In the genomic region with DNA sequence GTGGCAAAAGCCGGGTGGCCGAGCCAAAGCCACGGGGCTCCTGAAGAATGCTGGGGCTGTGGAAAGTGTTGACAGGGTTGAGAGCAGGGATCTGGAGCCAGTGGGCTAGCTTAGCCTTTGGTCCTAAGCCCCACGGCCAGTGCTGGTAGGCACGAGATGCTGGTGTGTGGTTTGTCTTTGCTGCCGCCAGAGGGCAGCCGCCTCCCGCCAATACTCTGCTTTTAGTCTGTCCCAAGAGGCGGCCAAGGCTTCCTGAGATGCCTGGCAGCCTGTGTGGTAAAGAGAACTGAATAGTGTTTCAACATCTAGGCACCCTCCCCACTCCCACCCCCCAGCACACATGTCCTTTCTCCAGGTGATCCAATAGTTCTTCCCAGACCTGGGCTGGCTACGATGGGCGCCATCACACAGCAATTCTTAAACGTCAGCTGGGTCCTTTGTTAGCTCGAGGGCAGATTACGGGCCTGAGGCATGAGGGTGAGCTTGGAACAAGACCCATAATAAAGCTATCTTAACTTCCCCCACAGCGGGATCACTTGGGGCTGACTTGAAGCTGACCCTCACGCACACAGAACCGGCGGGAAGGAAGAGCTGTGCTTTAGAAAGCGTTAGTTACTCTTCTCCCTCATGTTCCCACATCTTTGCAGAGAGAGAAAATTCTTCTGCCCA, we compare ENCODE assay signal across 8 mouse cellular contexts. TPM values are rescaled to one million over a fixed set of nuclear protein-coding genes. Genes with fewer than 3 reads are reported as not detected.
A peak's percentile ranks its signal among the peaks of the same experiment; 100 is the strongest.
DNase-seq lines count a peak whose midpoint lies in the region; ATAC-seq and TF ChIP-seq lines count a peak whose summit lies in the region.

No protein-coding gene starts in this region.

- H3K4me3 ChIP-seq in hindbrain, embryonic 15.5 days, result no peak overlapping the region
- H3K4me3 ChIP-seq in left cerebral cortex, adult 2 months, result no peak overlapping the region
- no peak overlapping the region for H3K4me3 ChIP-seq in midbrain, embryonic 10.5 days

- no peak overlapping the region for H3K9ac ChIP-seq in hindbrain, embryonic 15.5 days

- no peak overlapping the region for H3K4me2 ChIP-seq in hindbrain, embryonic 15.5 days

- WGBS in hindbrain, embryonic 15.5 days, result 21% methylated on average over 19 of the region's 19 CpGs
- 27% methylated on average over 19 of the region's 19 CpGs for WGBS in midbrain, embryonic 10.5 days

- no peaks in the 10 kb centered on the region for H3K9me3 ChIP-seq in hindbrain, embryonic 15.5 days
- H3K9me3 ChIP-seq in midbrain, embryonic 10.5 days (replicated peaks), result no peaks in the 10 kb centered on the region

- peak; percentile 80 for ATAC-seq in hindbrain, embryonic 15.5 days (ENCODE audit: low FRiP score, low read depth)

- H3K27me3 ChIP-seq in hindbrain, embryonic 15.5 days, result peaks cover 10% of the 10 kb centered on the region
- peaks cover 38% of the 10 kb centered on the region for H3K27me3 ChIP-seq in midbrain, embryonic 10.5 days (ENCODE audit: low read depth, poor library complexity, severe bottlenecking)

- intact Hi-C loops in left cerebral cortex, adult 2 months (cut with DNase I), result loop anchor here (1.0 to 2.0 kb wide), 2 partner anchors 166 to 242 kb away; partner anchors contain the start of genes Islr and Islr2

- no peaks in the 10 kb centered on the region for H3K36me3 ChIP-seq in hindbrain, embryonic 15.5 days
- no peaks in the 10 kb centered on the region for H3K36me3 ChIP-seq in midbrain, embryonic 10.5 days

- no peak overlapping the region for H3K27ac ChIP-seq in hindbrain, embryonic 15.5 days (replicated peaks)
- H3K27ac ChIP-seq in left cerebral cortex, adult 2 months, result no peak overlapping the region
- peak overlapping the region; percentile 58; the same call in 1 of the 2 replicates for H3K27ac ChIP-seq in midbrain, embryonic 10.5 days (replicated peaks)

- TF ChIP-seq CTCF in left cerebral cortex, adult 2 months (IDR thresholded peaks at IDR 0.05), result peak; percentile 97

- DNase-seq in R1 (ENCODE audit: low read depth, low spot score), result peak; percentile 80
- DNase-seq in cerebellum, postnatal 10 days, result peak; percentile 90
- peak; percentile 29 to 88 for DNase-seq in frontal cortex, adult 2 months (ENCODE audit: extremely low spot score in 1 of 2, low spot score in 1 of 2)
- peak; percentile 78 to 81 for DNase-seq in left cerebral cortex, adult 2 months (ENCODE audit: extremely low spot score in 1 of 2, low spot score in 2 of 2)
- DNase-seq in midbrain, embryonic 10.5 days (ENCODE audit: low spot score), result peak; percentile 82
- peak; percentile 64 to 71 for DNase-seq in right cerebral cortex, postnatal 36 days (ENCODE audit: low spot score in 2 of 2)
- DNase-seq in urinary bladder, postnatal 36 days (ENCODE audit: low spot score in 2 of 2), result peak; percentile 56 to 72

- peaks cover 36% of the 10 kb centered on the region for H3K4me1 ChIP-seq in hindbrain, embryonic 15.5 days (replicated peaks)
- H3K4me1 ChIP-seq in midbrain, embryonic 10.5 days, result peaks cover 60% of the 10 kb centered on the region

RNA-seq across cellular contexts. Expression of gene Stra6, which starts 25.0 kb away (rescaled TPM):
- polyA plus RNA-seq in frontal cortex, adult 2 months (2012; rRNA removed), result 5.7 and 7.6 TPM in 2 replicates
- 16.0 and 17.5 TPM in 2 replicates for polyA plus RNA-seq in hindbrain, embryonic 15.5 days (2015; fragmentation: Nextera tagmentation; extraction: Ambion mirVana)
- 1 to 10 TPM; 8.0 to 8.5 TPM for total RNA-seq in left cerebral cortex, adult 2 months (2021)
- 15.2 TPM in 2 replicates for polyA plus RNA-seq in midbrain, embryonic 10.5 days (2016; fragmentation: Nextera tagmentation; extraction: Ambion mirVana)

RNA-seq across cellular contexts. Expression of gene Cyp11a1, which starts 32.4 kb away (rescaled TPM):
- polyA plus RNA-seq in frontal cortex, adult 2 months (2012; rRNA removed), result 5.5 and 6.1 TPM in 2 replicates
- polyA plus RNA-seq in hindbrain, embryonic 15.5 days (2015; fragmentation: Nextera tagmentation; extraction: Ambion mirVana), result 1.4 and 2.3 TPM in 2 replicates
- total RNA-seq in left cerebral cortex, adult 2 months (2021), result 1 to 10 TPM; 3.8 to 4.7 TPM
- 0.07 and 0.09 TPM in 2 replicates for polyA plus RNA-seq in midbrain, embryonic 10.5 days (2016; fragmentation: Nextera tagmentation; extraction: Ambion mirVana)
